Mouse (Mus musculus): ENCODE measurements around the gene Rps6kc1. TPM values are rescaled to one million over a fixed set of nuclear protein-coding genes. Genes with fewer than 3 reads are reported as not detected.

Rps6kc1 gene
- polyA plus RNA-seq, 1 experiment from 2014 or later = 23.8 TPM

- Histone ChIP-seq H3K9me3 (replicated peaks; ENCODE audit: control insufficient read depth, low read length) (no peaks in the 10 kb centered on the region), H3K27me3 (replicated peaks; ENCODE audit: control insufficient read depth, insufficient read depth, low read length) (no peaks in the 10 kb centered on the region), H3K4me3 (ENCODE audit: low read depth, low read length) (no peak overlapping the region), H3K4me1 (ENCODE audit: control insufficient read depth, insufficient read depth, low read length) (peaks cover 4% of the 10 kb centered on the region; the same call in 1 of the 2 replicates), H3K9ac (ENCODE audit: low read length) (no peak overlapping the region), H3K4me2 (ENCODE audit: low read length) (no peak overlapping the region), H3K27ac (ENCODE audit: low read depth, low read length) (no peak overlapping the region), H3K36me3 (ENCODE audit: control insufficient read depth, insufficient read depth, low read length) (peaks cover 2% of the 10 kb centered on the region; the same call in 1 of the 2 replicates)
- WGBS = 91% methylated on average over 8 of the region's 8 CpGs
- ATAC-seq (no peak), DNase-seq (ENCODE audit: low spot score) (no peak)
Measured at GRCm38 (mm10) chr1:190806817-190807216, 104.8 kb downstream of the Rps6kc1 start.

GRCm38 (mm10) chr1:190798668-190799067, 112.9 kb downstream of the Rps6kc1 start:
- Histone ChIP-seq H3K36me3 (ENCODE audit: control insufficient read depth, insufficient read depth, low read length) (peaks cover 16% of the 10 kb centered on the region), H3K4me1 (ENCODE audit: control insufficient read depth, insufficient read depth, low read length) (peaks cover 7% of the 10 kb centered on the region; the same call in 1 of the 2 replicates), H3K9ac (ENCODE audit: low read length) (no peak overlapping the region), H3K4me2 (ENCODE audit: low read length) (no peak overlapping the region), H3K27ac (ENCODE audit: low read depth, low read length) (no peak overlapping the region), H3K27me3 (replicated peaks; ENCODE audit: control insufficient read depth, insufficient read depth, low read length) (no peaks in the 10 kb centered on the region), H3K9me3 (replicated peaks; ENCODE audit: control insufficient read depth, low read length) (no peaks in the 10 kb centered on the region), H3K4me3 (ENCODE audit: low read depth, low read length) (no peak overlapping the region)
- 0 out of 2 replicates have a peak, but pooled peaks have one; percentile 19 for ATAC-seq
- 49% methylated on average over 11 of the region's 11 CpGs for WGBS
- DNase-seq (ENCODE audit: low spot score) = peak; percentile 54

DNA sequence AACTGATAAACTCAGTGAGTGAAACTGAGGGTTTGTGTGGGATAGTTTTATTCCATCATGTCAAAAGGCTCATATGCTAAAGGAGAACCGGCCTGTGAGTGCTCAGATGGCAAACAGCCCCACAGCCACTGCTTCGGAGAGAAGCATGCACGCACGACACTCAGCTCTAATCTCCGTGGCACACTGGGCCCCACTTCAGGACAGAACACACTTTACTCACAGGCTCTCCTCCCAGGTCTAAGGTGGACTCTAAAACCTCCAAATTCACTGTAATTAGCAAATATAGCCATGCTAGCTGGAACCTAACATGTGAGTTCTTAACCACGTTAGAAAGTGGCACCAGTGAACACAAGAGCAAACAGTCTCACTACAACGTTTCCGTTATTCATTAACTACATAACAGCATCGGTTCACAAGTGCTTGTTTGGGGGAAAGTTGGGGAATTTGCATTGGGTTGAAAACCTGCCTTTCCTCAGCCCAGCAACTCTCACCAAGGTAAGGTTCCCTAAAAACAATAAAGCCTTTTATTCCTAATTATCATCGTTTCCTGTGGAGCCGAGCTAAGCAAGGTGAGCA, 114.0 kb downstream of the Rps6kc1 start:
- no peak overlapping the region for H3K4me2 ChIP-seq (ENCODE audit: low read length)
- peaks cover 16% of the 10 kb centered on the region for H3K36me3 ChIP-seq (ENCODE audit: control insufficient read depth, insufficient read depth, low read length)
- ATAC-seq (peak; percentile 33; the same call in 1 of the 2 replicates), DNase-seq (ENCODE audit: low spot score) (no peak)
- H3K27ac ChIP-seq (ENCODE audit: low read depth, low read length) = no peak overlapping the region
- no peaks in the 10 kb centered on the region for H3K27me3 ChIP-seq (replicated peaks; ENCODE audit: control insufficient read depth, insufficient read depth, low read length)
- peaks cover 7% of the 10 kb centered on the region; the same call in 1 of the 2 replicates for H3K4me1 ChIP-seq (ENCODE audit: control insufficient read depth, insufficient read depth, low read length)
- WGBS = 81% methylated on average over 11 of the region's 11 CpGs
- no peak overlapping the region for H3K4me3 ChIP-seq (ENCODE audit: low read depth, low read length)
- no peak overlapping the region for H3K9ac ChIP-seq (ENCODE audit: low read length)
- no peaks in the 10 kb centered on the region for H3K9me3 ChIP-seq (replicated peaks; ENCODE audit: control insufficient read depth, low read length)

- H3K27me3 ChIP-seq (replicated peaks; ENCODE audit: control insufficient read depth, insufficient read depth, low read length) = no peaks in the 10 kb centered on the region
- DNase-seq (ENCODE audit: low spot score) (peak; percentile 90), ATAC-seq (peak; percentile 72)
- H3K4me3 ChIP-seq (ENCODE audit: low read depth, low read length) = no peak overlapping the region
- no peak overlapping the region for H3K9ac ChIP-seq (ENCODE audit: low read length)
- H3K4me1 ChIP-seq (ENCODE audit: control insufficient read depth, insufficient read depth, low read length) = peaks cover 7% of the 10 kb centered on the region; the same call in 1 of the 2 replicates
- no peak overlapping the region for H3K4me2 ChIP-seq (ENCODE audit: low read length)
- 21% methylated on average over 7 of the region's 7 CpGs for WGBS
- no peaks in the 10 kb centered on the region for H3K9me3 ChIP-seq (replicated peaks; ENCODE audit: control insufficient read depth, low read length)
- H3K27ac ChIP-seq (ENCODE audit: low read depth, low read length) = no peak overlapping the region
- H3K36me3 ChIP-seq (ENCODE audit: control insufficient read depth, insufficient read depth, low read length) = peaks cover 16% of the 10 kb centered on the region
Measured at GRCm38 (mm10) chr1:190796745-190797482, 114.7 kb downstream of the Rps6kc1 start.

GRCm38 (mm10) chr1:190791638-190792037, 119.9 kb downstream of the Rps6kc1 start:
- no peak for DNase-seq (ENCODE audit: low spot score)
- Histone ChIP-seq H3K9me3 (replicated peaks; ENCODE audit: control insufficient read depth, low read length) (no peaks in the 10 kb centered on the region), H3K4me3 (ENCODE audit: low read depth, low read length) (no peak overlapping the region), H3K27ac (ENCODE audit: low read depth, low read length) (no peak overlapping the region), H3K36me3 (ENCODE audit: control insufficient read depth, insufficient read depth, low read length) (no peaks in the 10 kb centered on the region), H3K9ac (ENCODE audit: low read length) (no peak overlapping the region), H3K4me2 (ENCODE audit: low read length) (no peak overlapping the region), H3K4me1 (ENCODE audit: control insufficient read depth, insufficient read depth, low read length) (peaks cover 2% of the 10 kb centered on the region; the same call in 1 of the 2 replicates), H3K27me3 (replicated peaks; ENCODE audit: control insufficient read depth, insufficient read depth, low read length) (no peaks in the 10 kb centered on the region)
- ATAC-seq = no peak
- WGBS = 79% methylated on average over 6 of the region's 6 CpGs

- Histone ChIP-seq H3K4me3 (ENCODE audit: low read depth, low read length) (no peak overlapping the region), H3K4me1 (ENCODE audit: control insufficient read depth, insufficient read depth, low read length) (no peaks in the 10 kb centered on the region), H3K27me3 (replicated peaks; ENCODE audit: control insufficient read depth, insufficient read depth, low read length) (no peaks in the 10 kb centered on the region), H3K36me3 (ENCODE audit: control insufficient read depth, insufficient read depth, low read length) (no peaks in the 10 kb centered on the region), H3K9me3 (replicated peaks; ENCODE audit: control insufficient read depth, low read length) (no peaks in the 10 kb centered on the region), H3K27ac (ENCODE audit: low read depth, low read length) (no peak overlapping the region), H3K4me2 (ENCODE audit: low read length) (no peak overlapping the region), H3K9ac (ENCODE audit: low read length) (no peak overlapping the region)
- WGBS = 68% methylated on average over 6 of the region's 6 CpGs
- no peak for ATAC-seq
- peak; percentile 35 for DNase-seq (ENCODE audit: low spot score)
Measured at GRCm38 (mm10) chr1:190790720-190791119, 120.8 kb downstream of the Rps6kc1 start.

DNA sequence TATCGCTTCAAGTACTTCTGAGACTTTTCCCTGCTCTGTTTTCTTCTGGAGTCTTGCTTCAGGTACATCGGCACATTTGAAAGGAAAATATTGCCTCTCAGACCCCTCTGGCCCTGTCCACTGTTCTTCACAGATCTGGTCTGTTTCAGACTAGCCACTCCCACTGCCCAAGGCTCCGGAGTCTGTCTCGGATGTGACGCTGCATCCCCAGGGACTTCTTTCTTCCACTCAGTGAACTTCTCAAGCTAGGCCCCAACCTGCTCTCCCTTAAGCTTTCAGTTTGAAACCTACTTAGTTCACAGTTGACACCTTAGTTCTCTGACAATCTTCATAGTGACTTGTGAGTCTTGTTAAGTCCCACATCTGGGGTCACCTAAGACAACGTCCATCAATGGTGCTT, 133.9 kb downstream of the Rps6kc1 start:
- no peak for DNase-seq (ENCODE audit: low spot score)
- Histone ChIP-seq H3K9me3 (replicated peaks; ENCODE audit: control insufficient read depth, low read length) (no peaks in the 10 kb centered on the region), H3K4me1 (ENCODE audit: control insufficient read depth, insufficient read depth, low read length) (no peaks in the 10 kb centered on the region), H3K36me3 (ENCODE audit: control insufficient read depth, insufficient read depth, low read length) (peaks cover 14% of the 10 kb centered on the region; the same call in 1 of the 2 replicates), H3K27me3 (replicated peaks; ENCODE audit: control insufficient read depth, insufficient read depth, low read length) (no peaks in the 10 kb centered on the region), H3K4me2 (ENCODE audit: low read length) (no peak overlapping the region), H3K27ac (ENCODE audit: low read depth, low read length) (no peak overlapping the region), H3K4me3 (ENCODE audit: low read depth, low read length) (no peak overlapping the region), H3K9ac (ENCODE audit: low read length) (no peak overlapping the region)
- 83% methylated on average over 6 of the region's 6 CpGs for WGBS
- ATAC-seq = no peak

DNA sequence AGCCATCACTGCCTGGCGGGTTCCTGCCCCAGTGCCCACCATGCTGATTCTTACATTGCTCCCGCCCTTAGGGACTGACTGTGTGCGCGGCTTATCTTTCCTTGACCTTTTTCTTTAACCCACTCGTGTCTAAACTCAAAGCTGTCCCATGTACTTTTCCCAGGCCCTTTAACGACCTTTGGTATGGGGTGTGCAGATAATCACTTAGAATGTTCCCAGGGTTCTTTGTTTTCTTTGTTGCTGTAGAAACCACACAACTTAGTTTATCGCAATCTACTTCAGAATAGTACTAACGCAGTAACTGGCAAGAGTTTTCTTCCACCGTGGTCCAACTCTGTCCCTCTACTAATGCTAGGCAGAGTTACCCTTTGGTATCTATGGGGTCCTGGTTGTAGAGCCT, 135.3 kb downstream of the Rps6kc1 start:
- H3K4me3 ChIP-seq (ENCODE audit: low read depth, low read length) = no peak overlapping the region
- H3K4me2 ChIP-seq (ENCODE audit: low read length) = no peak overlapping the region
- H3K9me3 ChIP-seq (replicated peaks; ENCODE audit: control insufficient read depth, low read length) = no peaks in the 10 kb centered on the region
- no peak for ATAC-seq
- H3K4me1 ChIP-seq (ENCODE audit: control insufficient read depth, insufficient read depth, low read length) = no peaks in the 10 kb centered on the region
- peaks cover 14% of the 10 kb centered on the region; the same call in 1 of the 2 replicates for H3K36me3 ChIP-seq (ENCODE audit: control insufficient read depth, insufficient read depth, low read length)
- no peak overlapping the region for H3K9ac ChIP-seq (ENCODE audit: low read length)
- no peak overlapping the region for H3K27ac ChIP-seq (ENCODE audit: low read depth, low read length)
- no peaks in the 10 kb centered on the region for H3K27me3 ChIP-seq (replicated peaks; ENCODE audit: control insufficient read depth, insufficient read depth, low read length)
- DNase-seq (ENCODE audit: low spot score) = no peak
- 73% methylated on average over 9 of the region's 9 CpGs for WGBS

All from forebrain, embryonic 14.5 days (tissue).